Mouse (Mus musculus) neural tube, embryonic 13.5 days (tissue): ENCODE results near the gene Gm15140. TPM values are rescaled to one million over a fixed set of nuclear protein-coding genes. Genes with fewer than 3 reads are reported as not detected.
"Not testable (repeated sequence)": the region's sequence is repeated elsewhere in the genome, so short reads cannot be mapped to it uniquely, and the experiment has no call there.

ENCODE experiments used
- ATAC-seq: fragments of 200-750 bp; cut with Nextera tagmentation; 2 replicates; pipeline ENCODE4 v1.8.0; 2017; ENCODE audit warnings: low read depth, mild to moderate bottlenecking, moderate TSS enrichment, moderate library complexity
- H3K27ac ChIP-seq: fragments of 300-500 bp; sonication (generic); replicated peaks from 2 replicates; pipeline ENCODE4 v1.5.1; 2015; ENCODE audit warnings: moderate library complexity, mild to moderate bottlenecking, inconsistent platforms
- H3K27me3 ChIP-seq: fragments of 300-500 bp; sonication (generic); 2 replicates; pipeline ENCODE4 v1.6.1; 2015; ENCODE audit warnings: mild to moderate bottlenecking, inconsistent platforms
- H3K36me3 ChIP-seq: fragments of 300-500 bp; sonication (generic); 2 replicates; pipeline ENCODE4 v1.6.1; 2015; ENCODE audit warnings: mild to moderate bottlenecking, inconsistent platforms
- H3K4me1 ChIP-seq: fragments of 300-500 bp; sonication (generic); replicated peaks from 2 replicates; pipeline ENCODE4 v1.6.1; 2015; ENCODE audit warnings: inconsistent platforms
- H3K4me2 ChIP-seq: fragments of 300-500 bp; sonication (generic); 2 replicates; pipeline ENCODE4 v1.6.1; 2015; ENCODE audit warnings: inconsistent platforms, mild to moderate bottlenecking, moderate library complexity
- H3K4me3 ChIP-seq: fragments of 300-500 bp; sonication (generic); 2 replicates; pipeline ENCODE4 v1.5.1; 2015; ENCODE audit warnings: mild to moderate bottlenecking, inconsistent platforms
- H3K9ac ChIP-seq: fragments of 300-500 bp; sonication (generic); 2 replicates; pipeline ENCODE4 v1.6.1; 2015; ENCODE audit warnings: moderate library complexity, mild to moderate bottlenecking, inconsistent platforms
- H3K9me3 ChIP-seq: fragments of 300-500 bp; sonication (generic); 2 replicates; pipeline ENCODE4 v1.6.1; 2016; ENCODE audit warnings: inconsistent platforms
- WGBS: fragments of 180-500 bp; shearing (Covaris S2); methylation state at CpG from one replicate; pipeline ENCODE4 v1.1.7; 2015; 5-methylcytosine and 5-hydroxymethylcytosine counted together
- polyA plus RNA-seq: library from polyadenylated mRNA; unstranded; fragments of >200 nt; fragmentation: Nextera tagmentation; extraction: Ambion mirVana; gene quantifications from 2 replicates; pipeline ENCODE4 v1.2.1, GENCODE M21; 2015

Gene Gm15140
- polyA plus RNA-seq: not detected in 2 replicates

GRCm38 (mm10) chrX:154120585-154120984 lies at the start of gene Gm15140:
Gene Gm15140 (minus strand): TSS chrX:154120685.
- not testable (repeated sequence) for H3K4me1 ChIP-seq, ATAC-seq, H3K4me3 ChIP-seq, H3K27ac ChIP-seq, H3K36me3 ChIP-seq, H3K9ac ChIP-seq, H3K27me3 ChIP-seq, H3K4me2 ChIP-seq, H3K9me3 ChIP-seq
- 78% methylated on average over 1 of the region's 1 CpGs for WGBS

Other genes with a start within 250 kb of the Gm15140 start
- not detected in 2 replicates for gene Samt1, start 108.0 kb downstream of the Gm15140 start, polyA plus RNA-seq
- not detected in 2 replicates for gene 4921511M17Rik, start 86.9 kb downstream of the Gm15140 start, polyA plus RNA-seq
- gene Gm10057, start 65.6 kb downstream of the Gm15140 start, polyA plus RNA-seq: not detected in 2 replicates
- not detected in 2 replicates for gene 4930524N10Rik, start 222.7 kb upstream of the Gm15140 start, polyA plus RNA-seq